Mouse (Mus musculus): Measurements from ENCODE around the gene Cyp24a1.

The Cyp24a1 gene

GRCm38 (mm10) chr2:170438782-170439181, 58.2 kb downstream of the Cyp24a1 start:
- no peak for DNase-seq (ENCODE audit: low spot score)

- DNase-seq (ENCODE audit: low spot score): no peak
These were observed 60.7 kb downstream of the Cyp24a1 start for GRCm38 (mm10) chr2:170436204-170436603.
